10 mouse cellular contexts compared by ENCODE assay signal in the genomic region with DNA sequence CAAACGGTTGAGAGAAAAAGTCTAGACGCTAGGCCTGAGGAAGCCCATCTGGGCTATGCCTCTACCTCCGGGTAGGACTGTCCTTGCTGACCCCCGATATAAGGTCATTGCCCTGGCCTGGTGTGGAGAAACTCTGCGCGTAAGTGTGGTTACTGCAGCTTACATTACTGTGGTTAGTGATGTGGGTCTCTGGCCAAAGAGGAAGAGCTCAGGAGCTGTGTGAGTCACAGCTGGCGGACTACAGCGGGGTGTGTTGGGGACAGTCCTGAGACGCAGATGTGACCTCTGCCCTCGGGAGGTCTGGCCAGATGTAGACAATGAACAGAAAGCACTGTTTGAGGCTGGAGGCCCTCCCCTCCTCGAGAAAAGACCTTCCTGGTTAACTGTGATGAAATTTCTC. TPM values are rescaled to one million over a fixed set of nuclear protein-coding genes. Genes with fewer than 3 reads are reported as not detected.
DNase-seq lines count a peak whose midpoint lies in the region; ATAC-seq and TF ChIP-seq lines count a peak whose summit lies in the region.
"Had no signal": no experiment of that assay in that cellular context is flagged by ENCODE, and none has a peak within 500 bp of the region (broad histone marks: within the 10 kb centered on the region; RNA-seq: fewer than 3 reads in every experiment).

No protein-coding gene starts in this region.

- no peaks in the 10 kb centered on the region for H3K9me3 ChIP-seq in kidney, embryonic 14.5 days (ENCODE audit: control insufficient read depth, low read length)
- no peaks in the 10 kb centered on the region for H3K9me3 ChIP-seq in intestine, embryonic 15.5 days
- no peaks in the 10 kb centered on the region for H3K9me3 ChIP-seq in midbrain, postnatal 0 days (ENCODE audit: low read length)

- no peak for ATAC-seq in kidney, embryonic 14.5 days (ENCODE audit: low FRiP score, low TSS enrichment)
- ATAC-seq in intestine, embryonic 15.5 days, result peak; percentile 37; the same call in 1 of the 2 replicates
- no peak for ATAC-seq in midbrain, postnatal 0 days (ENCODE audit: low FRiP score)
- no peak for ATAC-seq in frontal cortex, adult (ENCODE audit: low TSS enrichment)

- H3K27me3 ChIP-seq in kidney, embryonic 14.5 days (ENCODE audit: control insufficient read depth, insufficient read depth, low read length), result no peaks in the 10 kb centered on the region
- no peaks in the 10 kb centered on the region for H3K27me3 ChIP-seq in intestine, embryonic 15.5 days (replicated peaks)
- H3K27me3 ChIP-seq in myocyte (ENCODE audit: control insufficient read depth, insufficient read depth, insufficient read length), result no peaks in the 10 kb centered on the region
- no peaks in the 10 kb centered on the region for H3K27me3 ChIP-seq in midbrain, postnatal 0 days (ENCODE audit: insufficient read depth, low read length)

- no peak overlapping the region for H3K4me3 ChIP-seq in kidney, embryonic 14.5 days (ENCODE audit: low read length)
- no peak overlapping the region for H3K4me3 ChIP-seq in intestine, embryonic 15.5 days (replicated peaks)
- H3K4me3 ChIP-seq in myocyte, result no peak overlapping the region
- no peak overlapping the region for H3K4me3 ChIP-seq in midbrain, postnatal 0 days (ENCODE audit: low read depth, low read length)

- no peak overlapping the region for H3K9ac ChIP-seq in kidney, embryonic 14.5 days (ENCODE audit: low read depth, low read length)
- no peak overlapping the region for H3K9ac ChIP-seq in intestine, embryonic 15.5 days
- no peak overlapping the region for H3K9ac ChIP-seq in midbrain, postnatal 0 days (replicated peaks; ENCODE audit: low read length, poor library complexity, severe bottlenecking)

- 40% methylated on average over 11 of the region's 11 CpGs for WGBS in kidney, embryonic 14.5 days
- 40% methylated on average over 11 of the region's 11 CpGs for WGBS in intestine, embryonic 15.5 days
- 66% methylated on average over 11 of the region's 11 CpGs for WGBS in midbrain, postnatal 0 days

- no peaks in the 10 kb centered on the region for H3K36me3 ChIP-seq in kidney, embryonic 14.5 days (ENCODE audit: control insufficient read depth, insufficient read depth, low read length)
- no peaks in the 10 kb centered on the region for H3K36me3 ChIP-seq in intestine, embryonic 15.5 days
- no peaks in the 10 kb centered on the region for H3K36me3 ChIP-seq in myocyte (ENCODE audit: control insufficient read depth, insufficient read depth)
- H3K36me3 ChIP-seq in midbrain, postnatal 0 days (ENCODE audit: insufficient read depth, low read length), result no peaks in the 10 kb centered on the region

- no peak for TF ChIP-seq POLR2A in myocyte (IDR thresholded peaks at IDR 0.05; ENCODE audit: insufficient read length, low read depth)

- peak; percentile 56 to 67 for DNase-seq in kidney, postnatal 4 days
- peak; percentile 63 for DNase-seq in brain, adult 2 months (ENCODE audit: low read depth, low spot score)
- DNase-seq in midbrain, postnatal 0 days (ENCODE audit: low spot score), result no peak
- no peak for DNase-seq in spleen, postnatal 14 days (ENCODE audit: low spot score in 2 of 2)

- no peak overlapping the region for H3ac ChIP-seq in myocyte (ENCODE audit: control insufficient read depth, insufficient read length)

- H3K79me2 ChIP-seq in myocyte (ENCODE audit: control insufficient read depth, insufficient read depth), result no peaks in the 10 kb centered on the region

- H3K4me2 ChIP-seq in kidney, embryonic 14.5 days (replicated peaks; ENCODE audit: low read depth, low read length), result no peak overlapping the region
- no peak overlapping the region for H3K4me2 ChIP-seq in intestine, embryonic 15.5 days (replicated peaks)
- peak overlapping the region; percentile 63 for H3K4me2 ChIP-seq in myocyte (ENCODE audit: low read depth)
- no peak overlapping the region for H3K4me2 ChIP-seq in midbrain, postnatal 0 days (ENCODE audit: low read depth, low read length, poor library complexity, severe bottlenecking)

- H3K27ac ChIP-seq in kidney, embryonic 14.5 days (ENCODE audit: low read depth, low read length), result no peak overlapping the region
- H3K27ac ChIP-seq in intestine, embryonic 15.5 days, result no peak overlapping the region
- no peak overlapping the region for H3K27ac ChIP-seq in midbrain, postnatal 0 days (ENCODE audit: low read depth, low read length)

- peaks cover 4% of the 10 kb centered on the region; the same call in 1 of the 2 replicates for H3K4me1 ChIP-seq in kidney, embryonic 14.5 days (ENCODE audit: control insufficient read depth, insufficient read depth, low read length)
- peaks cover 5% of the 10 kb centered on the region; the same call in 1 of the 2 replicates for H3K4me1 ChIP-seq in intestine, embryonic 15.5 days (replicated peaks)
- H3K4me1 ChIP-seq in midbrain, postnatal 0 days (ENCODE audit: insufficient read depth, low read length), result no peaks in the 10 kb centered on the region

- TF ChIP-seq CTCF in midbrain, postnatal 0 days (IDR thresholded peaks at IDR 0.05), result no peak

TF ChIP-seq in myocyte, 11 proteins besides CTCF, POLR2A, EP300 and RAD21:
- TF ChIP-seq E2F4 (IDR thresholded peaks at IDR 0.05; ENCODE audit: insufficient read depth) (no peak), CEBPB (IDR thresholded peaks at IDR 0.05; ENCODE audit: insufficient read depth, poor library complexity, severe bottlenecking) (peak; percentile 38; the same call in 1 of the 2 replicates), MYOD1 (IDR thresholded peaks at IDR 0.05; ENCODE audit: control insufficient read depth in 1 of 3, insufficient read length in 2 of 3, low read depth in 2 of 3) (peak in 2 of 3 experiments; percentile 28 to 75), MAX (IDR thresholded peaks at IDR 0.05; ENCODE audit: low read depth) (no peak), SRF (IDR thresholded peaks at IDR 0.05; ENCODE audit: control insufficient read depth, insufficient read length, low read depth) (no peak), REST (IDR thresholded peaks at IDR 0.05; ENCODE audit: insufficient read depth, insufficient read length) (no peak), TCF3 (IDR thresholded peaks at IDR 0.05; ENCODE audit: insufficient read length, low read depth) (peak; percentile 46), MYOG (IDR thresholded peaks at IDR 0.05; ENCODE audit: control insufficient read depth in 1 of 3, insufficient read depth in 1 of 3, insufficient read length in 2 of 3, low read depth in 2 of 3) (peak in 2 of 3 experiments; percentile 43 to 72), USF1 (IDR thresholded peaks at IDR 0.05; ENCODE audit: low read depth) (no peak), TCF12 (IDR thresholded peaks at IDR 0.05; ENCODE audit: insufficient read depth, poor library complexity, severe bottlenecking) (no peak), POLR2AphosphoS2 (IDR thresholded peaks at IDR 0.05; ENCODE audit: insufficient read length, low read depth) (no peak)

RNA-seq across cellular contexts. Expression of a gene that starts 19.0 kb away (rescaled TPM):
- 0.62 TPM in 1 of 2 replicates, not detected in the other for polyA plus RNA-seq in kidney, embryonic 14.5 days (2014; fragmentation: Nextera tagmentation; extraction: Ambion mirVana)
- 0.52 TPM in 1 of 2 replicates, not detected in the other for polyA plus RNA-seq in intestine, embryonic 15.5 days (2015; fragmentation: Nextera tagmentation; extraction: Ambion mirVana)
- polyA plus RNA-seq in myocyte (2012; fragmentation: generic; extraction: Trizol), result 0.17 TPM
- total RNA-seq in midbrain, postnatal 0 days (2014; rRNA removed), result not detected in 2 replicates
- polyA plus RNA-seq in midbrain, postnatal 0 days (2015; fragmentation: Nextera tagmentation; extraction: Ambion mirVana), result 0.67 TPM in 1 of 2 replicates, not detected in the other
- total RNA-seq: left cerebral cortex, postnatal 10 days had no signal
- polyA plus RNA-seq: neural tube, embryonic 14.5 days had no signal

Comparison
In these comparisons a context has a peak if more than half of its experiments do, and no peak if none do; other contexts are left out.
1. DNase-seq: peak in kidney, postnatal 4 days (2 of 2) and brain, adult 2 months (single experiment); none in midbrain, postnatal 0 days (single experiment) and spleen, postnatal 14 days (0 of 2).